Mouse (Mus musculus): ENCODE measurements around the gene Gtf2e1. TPM values are rescaled to one million over a fixed set of nuclear protein-coding genes. Genes with fewer than 3 reads are reported as not detected.

Gene Gtf2e1
- polyA plus RNA-seq, 1 experiment from 2014 or later = 43.9 TPM

GRCm38 (mm10) chr16:37478311-37479291 is 61.0 kb downstream of the Gtf2e1 start:
- WGBS = 20% methylated on average over 10 of the region's 10 CpGs
- DNase-seq (ENCODE audit: low spot score) (peak; percentile 57), ATAC-seq (peak; percentile 66)
- Histone ChIP-seq H3K36me3 (ENCODE audit: control insufficient read depth, insufficient read depth, low read length) (no peaks in the 10 kb centered on the region), H3K9me3 (replicated peaks; ENCODE audit: control insufficient read depth, low read length) (no peaks in the 10 kb centered on the region), H3K27ac (ENCODE audit: low read depth, low read length) (peak overlapping the region; percentile 9; the same call in 1 of the 2 replicates), H3K4me1 (ENCODE audit: control insufficient read depth, insufficient read depth, low read length) (no peaks in the 10 kb centered on the region), H3K4me2 (ENCODE audit: low read length) (0 out of 2 replicates have a peak overlapping the region, but pooled peaks have one; percentile 2), H3K9ac (ENCODE audit: low read length) (no peak overlapping the region), H3K27me3 (replicated peaks; ENCODE audit: control insufficient read depth, insufficient read depth, low read length) (no peaks in the 10 kb centered on the region), H3K4me3 (ENCODE audit: low read depth, low read length) (no peak overlapping the region)

- Histone ChIP-seq H3K4me1 (ENCODE audit: control insufficient read depth, insufficient read depth, low read length) (no peaks in the 10 kb centered on the region), H3K9ac (ENCODE audit: low read length) (no peak overlapping the region), H3K4me2 (ENCODE audit: low read length) (no peak overlapping the region), H3K36me3 (ENCODE audit: control insufficient read depth, insufficient read depth, low read length) (no peaks in the 10 kb centered on the region), H3K27ac (ENCODE audit: low read depth, low read length) (no peak overlapping the region), H3K4me3 (ENCODE audit: low read depth, low read length) (no peak overlapping the region), H3K27me3 (replicated peaks; ENCODE audit: control insufficient read depth, insufficient read depth, low read length) (no peaks in the 10 kb centered on the region), H3K9me3 (replicated peaks; ENCODE audit: control insufficient read depth, low read length) (no peaks in the 10 kb centered on the region)
- DNase-seq (ENCODE audit: low spot score) (peak; percentile 23), ATAC-seq (no peak)
- 37% methylated on average over 5 of the region's 5 CpGs for WGBS
Measured at GRCm38 (mm10) chr16:37472620-37473312, 66.8 kb downstream of the Gtf2e1 start.

GRCm38 (mm10) chr16:37469595-37469994 is 70.0 kb downstream of the Gtf2e1 start:
- Histone ChIP-seq H3K4me3 (ENCODE audit: low read depth, low read length) (no peak overlapping the region), H3K9me3 (replicated peaks; ENCODE audit: control insufficient read depth, low read length) (no peaks in the 10 kb centered on the region), H3K4me1 (ENCODE audit: control insufficient read depth, insufficient read depth, low read length) (no peaks in the 10 kb centered on the region), H3K9ac (ENCODE audit: low read length) (no peak overlapping the region), H3K27ac (ENCODE audit: low read depth, low read length) (no peak overlapping the region), H3K36me3 (ENCODE audit: control insufficient read depth, insufficient read depth, low read length) (no peaks in the 10 kb centered on the region), H3K4me2 (ENCODE audit: low read length) (no peak overlapping the region), H3K27me3 (replicated peaks; ENCODE audit: control insufficient read depth, insufficient read depth, low read length) (no peaks in the 10 kb centered on the region)
- DNase-seq (ENCODE audit: low spot score) (peak; percentile 33), ATAC-seq (no peak)
- 57% methylated on average over 3 of the region's 3 CpGs for WGBS

GRCm38 (mm10) chr16:37463981-37464380 is 75.6 kb downstream of the Gtf2e1 start:
- no peaks in the 10 kb centered on the region for H3K9me3 ChIP-seq (replicated peaks; ENCODE audit: control insufficient read depth, low read length)
- DNase-seq (ENCODE audit: low spot score) (no peak), ATAC-seq (no peak)
- H3K4me3 ChIP-seq (ENCODE audit: low read depth, low read length) = no peak overlapping the region
- H3K27me3 ChIP-seq (replicated peaks; ENCODE audit: control insufficient read depth, insufficient read depth, low read length) = no peaks in the 10 kb centered on the region
- no peaks in the 10 kb centered on the region for H3K4me1 ChIP-seq (ENCODE audit: control insufficient read depth, insufficient read depth, low read length)
- 93% methylated on average over 6 of the region's 6 CpGs for WGBS
- no peak overlapping the region for H3K4me2 ChIP-seq (ENCODE audit: low read length)
- no peak overlapping the region for H3K27ac ChIP-seq (ENCODE audit: low read depth, low read length)
- no peak overlapping the region for H3K9ac ChIP-seq (ENCODE audit: low read length)
- H3K36me3 ChIP-seq (ENCODE audit: control insufficient read depth, insufficient read depth, low read length) = no peaks in the 10 kb centered on the region

GRCm38 (mm10) chr16:37462886-37463285 is 76.7 kb downstream of the Gtf2e1 start:
- no peak for ATAC-seq

GRCm38 (mm10) chr16:37461601-37462000 is 78.0 kb downstream of the Gtf2e1 start:
- ATAC-seq (no peak), DNase-seq (ENCODE audit: low spot score) (no peak)
- H3K36me3 ChIP-seq (ENCODE audit: control insufficient read depth, insufficient read depth, low read length) = no peaks in the 10 kb centered on the region
- H3K27ac ChIP-seq (ENCODE audit: low read depth, low read length) = no peak overlapping the region
- WGBS = 89% methylated on average over 4 of the region's 4 CpGs
- H3K4me2 ChIP-seq (ENCODE audit: low read length) = no peak overlapping the region
- no peaks in the 10 kb centered on the region for H3K27me3 ChIP-seq (replicated peaks; ENCODE audit: control insufficient read depth, insufficient read depth, low read length)
- H3K9ac ChIP-seq (ENCODE audit: low read length) = no peak overlapping the region
- no peak overlapping the region for H3K4me3 ChIP-seq (ENCODE audit: low read depth, low read length)
- H3K4me1 ChIP-seq (ENCODE audit: control insufficient read depth, insufficient read depth, low read length) = no peaks in the 10 kb centered on the region
- no peaks in the 10 kb centered on the region for H3K9me3 ChIP-seq (replicated peaks; ENCODE audit: control insufficient read depth, low read length)

More at GRCm38 (mm10) chr16:37462886-37463285, 76.7 kb downstream of the Gtf2e1 start:
- H3K4me2 ChIP-seq (ENCODE audit: low read length) = no peak overlapping the region
- no peaks in the 10 kb centered on the region for H3K27me3 ChIP-seq (replicated peaks; ENCODE audit: control insufficient read depth, insufficient read depth, low read length)
- WGBS = 71% methylated on average over 4 of the region's 4 CpGs
- DNase-seq (ENCODE audit: low spot score) = no peak
- H3K9ac ChIP-seq (ENCODE audit: low read length) = no peak overlapping the region
- no peak overlapping the region for H3K4me3 ChIP-seq (ENCODE audit: low read depth, low read length)
- H3K9me3 ChIP-seq (replicated peaks; ENCODE audit: control insufficient read depth, low read length) = no peaks in the 10 kb centered on the region
- H3K4me1 ChIP-seq (ENCODE audit: control insufficient read depth, insufficient read depth, low read length) = no peaks in the 10 kb centered on the region
- no peak overlapping the region for H3K27ac ChIP-seq (ENCODE audit: low read depth, low read length)
- no peaks in the 10 kb centered on the region for H3K36me3 ChIP-seq (ENCODE audit: control insufficient read depth, insufficient read depth, low read length)

Other genes starting within 250 kb of the Gtf2e1 start
- gene Stxbp5l, start 154.8 kb downstream of the Gtf2e1 start, polyA plus RNA-seq (2014; fragmentation: Nextera tagmentation; extraction: Ambion mirVana) = 3.0 and 5.0 TPM in 2 replicates
- gene Rabl3, start 96 bp upstream of the Gtf2e1 start, polyA plus RNA-seq (2014; fragmentation: Nextera tagmentation; extraction: Ambion mirVana) = 22.6 and 22.8 TPM in 2 replicates
- gene Hgd, start 40.4 kb upstream of the Gtf2e1 start, polyA plus RNA-seq (2014; fragmentation: Nextera tagmentation; extraction: Ambion mirVana) = not detected in 2 replicates
- gene Ndufb4, start 114.7 kb upstream of the Gtf2e1 start, polyA plus RNA-seq (2014; fragmentation: Nextera tagmentation; extraction: Ambion mirVana) = 66.3 and 71.1 TPM in 2 replicates
- 90.2 and 101 TPM in 2 replicates for gene Fstl1, start 237.1 kb upstream of the Gtf2e1 start, polyA plus RNA-seq (2014; fragmentation: Nextera tagmentation; extraction: Ambion mirVana)